Mouse (Mus musculus) hindbrain, embryonic 15.5 days (tissue): ENCODE data around the gene Ckm. TPM values are rescaled to one million over a fixed set of nuclear protein-coding genes. Genes with fewer than 3 reads are reported as not detected.

ENCODE experiments used
- ATAC-seq: fragments of 200-750 bp; cut with Nextera tagmentation; 2 replicates; pipeline ENCODE4 v1.8.0; 2017; ENCODE audit warnings: low read depth, moderate number of reproducible peaks, moderate TSS enrichment; ENCODE audit not compliant: low FRiP score
- H3K27ac ChIP-seq: fragments of 300-500 bp; sonication (generic); replicated peaks from 2 replicates; pipeline ENCODE4 v1.5.1; 2015; ENCODE audit warnings: mild to moderate bottlenecking, inconsistent platforms
- H3K27me3 ChIP-seq: fragments of 300-500 bp; sonication (generic); 2 replicates; pipeline ENCODE4 v1.6.1; 2015; ENCODE audit warnings: control low read depth, inconsistent platforms
- H3K36me3 ChIP-seq: fragments of 300-500 bp; sonication (generic); 2 replicates; pipeline ENCODE4 v1.6.1; 2015; ENCODE audit warnings: control low read depth, inconsistent platforms
- H3K4me1 ChIP-seq: fragments of 300-500 bp; sonication (generic); replicated peaks from 2 replicates; pipeline ENCODE4 v1.6.1; 2015; ENCODE audit warnings: control low read depth, inconsistent platforms
- H3K4me2 ChIP-seq: fragments of 300-500 bp; sonication (generic); 2 replicates; pipeline ENCODE4 v1.6.1; 2015; ENCODE audit warnings: moderate library complexity, mild to moderate bottlenecking, inconsistent platforms
- H3K4me3 ChIP-seq: fragments of 300-500 bp; sonication (generic); 2 replicates; pipeline ENCODE4 v1.5.1; 2015; ENCODE audit warnings: mild to moderate bottlenecking, inconsistent platforms
- H3K9ac ChIP-seq: fragments of 300-500 bp; sonication (generic); 2 replicates; pipeline ENCODE4 v1.6.1; 2015; ENCODE audit warnings: inconsistent platforms
- H3K9me3 ChIP-seq: fragments of 300-500 bp; sonication (generic); 2 replicates; pipeline ENCODE4 v1.6.1; 2016; ENCODE audit warnings: control low read depth, inconsistent platforms
- WGBS: fragments of 180-500 bp; shearing (Covaris S2); methylation state at CpG from one replicate; pipeline ENCODE4 v1.1.7; 2015; 5-methylcytosine and 5-hydroxymethylcytosine counted together
- polyA plus RNA-seq: library from polyadenylated mRNA; unstranded; fragments of >200 nt; fragmentation: Nextera tagmentation; extraction: Ambion mirVana; gene quantifications from 2 replicates; pipeline ENCODE4 v1.2.1, GENCODE M21; 2015

Gene Ckm
- 0.23 and 1.4 TPM in 2 replicates for polyA plus RNA-seq

- peak within 1 kb of the TSS; percentile 98 for H3K4me2 ChIP-seq
- no peaks in the 10 kb centered on the region for H3K36me3 ChIP-seq
- peaks cover 16% of the 10 kb centered on the region for H3K4me1 ChIP-seq
- peak within 1 kb of the TSS; percentile 54 for H3K4me3 ChIP-seq
- H3K27ac ChIP-seq = no peak within 1 kb of the TSS
- H3K9me3 ChIP-seq = no peaks in the 10 kb centered on the region
- WGBS = 56% methylated on average over 7 of the region's 7 CpGs
- H3K27me3 ChIP-seq = peaks cover 50% of the 10 kb centered on the region
- peak within 1 kb of the TSS; percentile 41; the same call in 1 of the 2 replicates for H3K9ac ChIP-seq
- ATAC-seq = no peak
Observed at GRCm38 (mm10) chr7:19404476-19404875, at the start of gene Ckm. Gene Ckm (plus strand): TSS chr7:19404776.

- no peak for ATAC-seq
- H3K4me1 ChIP-seq = peaks cover 10% of the 10 kb centered on the region
- no peak overlapping the region for H3K4me3 ChIP-seq
- H3K4me2 ChIP-seq = no peak overlapping the region
- WGBS = 93% methylated on average over 5 of the region's 5 CpGs
- H3K27me3 ChIP-seq = no peaks in the 10 kb centered on the region
- H3K27ac ChIP-seq = no peak overlapping the region
- H3K9ac ChIP-seq = no peak overlapping the region
- no peaks in the 10 kb centered on the region for H3K9me3 ChIP-seq
- peaks cover 49% of the 10 kb centered on the region for H3K36me3 ChIP-seq
Observed at GRCm38 (mm10) chr7:19354991-19355390, 49.6 kb upstream of the Ckm start.

GRCm38 (mm10) chr7:19356311-19356710, 48.3 kb upstream of the Ckm start:
- Histone ChIP-seq H3K36me3 (peaks cover 44% of the 10 kb centered on the region), H3K4me3 (no peak overlapping the region), H3K4me1 (peaks cover 22% of the 10 kb centered on the region), H3K27me3 (peaks cover 3% of the 10 kb centered on the region; the same call in 1 of the 2 replicates), H3K27ac (no peak overlapping the region), H3K9ac (no peak overlapping the region), H3K9me3 (no peaks in the 10 kb centered on the region), H3K4me2 (no peak overlapping the region)
- ATAC-seq = no peak
- 72% methylated on average over 10 of the region's 10 CpGs for WGBS

- 91% methylated on average over 25 of the region's 25 CpGs for WGBS
- ATAC-seq = no peak
- H3K27me3 ChIP-seq = peaks cover 11% of the 10 kb centered on the region
- H3K36me3 ChIP-seq = peaks cover 31% of the 10 kb centered on the region
- no peak overlapping the region for H3K27ac ChIP-seq
- peaks cover 34% of the 10 kb centered on the region for H3K4me1 ChIP-seq
- H3K4me2 ChIP-seq = peak overlapping the region; percentile 96
- H3K9ac ChIP-seq = no peak overlapping the region
- no peaks in the 10 kb centered on the region for H3K9me3 ChIP-seq
- H3K4me3 ChIP-seq = peak overlapping the region; percentile 82; the same call in 1 of the 2 replicates
Observed at GRCm38 (mm10) chr7:19357381-19358375, 46.9 kb upstream of the Ckm start.

GRCm38 (mm10) chr7:19358634-19359033, 45.9 kb upstream of the Ckm start:
- peaks cover 34% of the 10 kb centered on the region for H3K4me1 ChIP-seq
- peak overlapping the region; percentile 96 for H3K4me2 ChIP-seq
- WGBS = 25% methylated on average over 13 of the region's 13 CpGs
- peak overlapping the region; percentile 68 for H3K9ac ChIP-seq
- H3K27me3 ChIP-seq = peaks cover 15% of the 10 kb centered on the region
- peak overlapping the region; percentile 82 for H3K4me3 ChIP-seq
- peaks cover 29% of the 10 kb centered on the region for H3K36me3 ChIP-seq
- no peaks in the 10 kb centered on the region for H3K9me3 ChIP-seq
- ATAC-seq = no peak
- no peak overlapping the region for H3K27ac ChIP-seq

GRCm38 (mm10) chr7:19359299-19359891, 45.2 kb upstream of the Ckm start, which contains the start of the genes Cd3eap and Ppp1r13l:
Gene Cd3eap (minus strand): TSS chr7:19359483.
Gene Ppp1r13l (plus strand): TSS chr7:19359749.
- Histone ChIP-seq H3K27me3 (peaks cover 15% of the 10 kb centered on the region), H3K4me3 (peak within 1 kb of the TSS; percentile 82), H3K27ac (peak within 1 kb of the TSS; percentile 46), H3K9ac (peak within 1 kb of the TSS; percentile 68), H3K36me3 (peaks cover 25% of the 10 kb centered on the region), H3K4me1 (peaks cover 34% of the 10 kb centered on the region), H3K4me2 (peak within 1 kb of the TSS; percentile 96), H3K9me3 (no peaks in the 10 kb centered on the region)
- WGBS = 0% methylated on average over 31 of the region's 31 CpGs
- ATAC-seq = peak; percentile 87

- Histone ChIP-seq H3K4me3 (peak overlapping the region; percentile 82), H3K4me1 (peaks cover 34% of the 10 kb centered on the region), H3K27ac (peak overlapping the region; percentile 46; the same call in 1 of the 2 replicates), H3K36me3 (peaks cover 18% of the 10 kb centered on the region), H3K9me3 (no peaks in the 10 kb centered on the region), H3K27me3 (peaks cover 15% of the 10 kb centered on the region), H3K9ac (peak overlapping the region; percentile 68), H3K4me2 (peak overlapping the region; percentile 96)
- peak; percentile 58 for ATAC-seq
- under 1% methylated on average over 45 of the region's 45 CpGs for WGBS
Observed at GRCm38 (mm10) chr7:19359892-19360641, 44.5 kb upstream of the Ckm start.

- Histone ChIP-seq H3K4me2 (peak overlapping the region; percentile 96), H3K36me3 (peaks cover 13% of the 10 kb centered on the region), H3K9ac (peak overlapping the region; percentile 55), H3K27me3 (peaks cover 15% of the 10 kb centered on the region), H3K27ac (no peak overlapping the region), H3K9me3 (no peaks in the 10 kb centered on the region), H3K4me3 (peak overlapping the region; percentile 82), H3K4me1 (peaks cover 34% of the 10 kb centered on the region)
- WGBS = under 1% methylated on average over 27 of the region's 27 CpGs
- peak; percentile 63 for ATAC-seq
Observed at GRCm38 (mm10) chr7:19360944-19361343, 43.6 kb upstream of the Ckm start.

- ATAC-seq = no peak
Observed at GRCm38 (mm10) chr7:19361720-19362119, 42.9 kb upstream of the Ckm start.

GRCm38 (mm10) chr7:19362276-19362675, 42.3 kb upstream of the Ckm start:
- no peak overlapping the region for H3K4me3 ChIP-seq
- H3K27me3 ChIP-seq = peaks cover 15% of the 10 kb centered on the region
- peak overlapping the region; percentile 96 for H3K4me2 ChIP-seq
- H3K36me3 ChIP-seq = peaks cover 3% of the 10 kb centered on the region; the same call in 1 of the 2 replicates
- no peak overlapping the region for H3K9ac ChIP-seq
- no peak for ATAC-seq
- H3K9me3 ChIP-seq = no peaks in the 10 kb centered on the region
- peaks cover 34% of the 10 kb centered on the region for H3K4me1 ChIP-seq
- 34% methylated on average over 4 of the region's 4 CpGs for WGBS
- no peak overlapping the region for H3K27ac ChIP-seq

More at GRCm38 (mm10) chr7:19361720-19362119, 42.9 kb upstream of the Ckm start:
- 13% methylated on average over 16 of the region's 16 CpGs for WGBS
- Histone ChIP-seq H3K9me3 (no peaks in the 10 kb centered on the region), H3K4me2 (peak overlapping the region; percentile 96), H3K36me3 (peaks cover 8% of the 10 kb centered on the region), H3K9ac (0 out of 2 replicates have a peak overlapping the region, but pooled peaks have one; percentile 55), H3K27ac (no peak overlapping the region), H3K27me3 (peaks cover 15% of the 10 kb centered on the region), H3K4me3 (peak overlapping the region; percentile 82), H3K4me1 (peaks cover 34% of the 10 kb centered on the region)

- H3K27ac ChIP-seq = no peak overlapping the region
- no peaks in the 10 kb centered on the region for H3K36me3 ChIP-seq
- WGBS = 4% methylated on average over 18 of the region's 18 CpGs
- H3K9ac ChIP-seq = no peak overlapping the region
- H3K4me2 ChIP-seq = no peak overlapping the region
- no peak overlapping the region for H3K4me3 ChIP-seq
- H3K9me3 ChIP-seq = no peaks in the 10 kb centered on the region
- H3K27me3 ChIP-seq = peaks cover 21% of the 10 kb centered on the region
- ATAC-seq = no peak
- H3K4me1 ChIP-seq = peaks cover 24% of the 10 kb centered on the region
Observed at GRCm38 (mm10) chr7:19363881-19364280, 40.7 kb upstream of the Ckm start.
